Mouse (Mus musculus) hindbrain, embryonic 11.5 days (tissue): ENCODE measurements around the gene Poc1b. TPM values are rescaled to one million over a fixed set of nuclear protein-coding genes. Genes with fewer than 3 reads are reported as not detected.

Experiments used
- ATAC-seq: fragments of 200-750 bp; cut with Nextera tagmentation; 2 replicates; pipeline ENCODE4 v1.8.0; 2017; ENCODE audit warnings: mild to moderate bottlenecking, moderate TSS enrichment, moderate library complexity; ENCODE audit not compliant: low FRiP score
- DNase-seq: peaks from one replicate; pipeline ENCODE4 v3.0.0-alpha.2; 2015; ENCODE audit warnings: low spot score
- H3K27ac ChIP-seq: fragments of 300-500 bp; sonication (generic); 2 replicates; pipeline ENCODE4 v1.5.1; 2014; ENCODE audit warnings: mild to moderate bottlenecking, low read depth, low read length
- H3K27me3 ChIP-seq: fragments of 300-500 bp; sonication (generic); 2 replicates; pipeline ENCODE4 v1.6.1; 2014; ENCODE audit warnings: mild to moderate bottlenecking, low read length, moderate library complexity, mixed read lengths; ENCODE audit not compliant: control insufficient read depth, insufficient read depth
- H3K36me3 ChIP-seq: fragments of 300-500 bp; sonication (generic); 2 replicates; pipeline ENCODE4 v1.6.1; 2014; ENCODE audit warnings: mild to moderate bottlenecking, low read length, moderate library complexity, mixed read lengths; ENCODE audit not compliant: control insufficient read depth, insufficient read depth
- H3K4me1 ChIP-seq: fragments of 300-500 bp; sonication (generic); replicated peaks from 2 replicates; pipeline ENCODE4 v1.6.1; 2014; ENCODE audit warnings: low read length, mixed read lengths; ENCODE audit not compliant: control insufficient read depth, insufficient read depth
- H3K4me2 ChIP-seq: fragments of 300-500 bp; sonication (generic); replicated peaks from 2 replicates; pipeline ENCODE4 v1.6.1; 2014; ENCODE audit warnings: mild to moderate bottlenecking, low read depth, low read length
- H3K4me3 ChIP-seq: fragments of 300-500 bp; sonication (generic); 2 replicates; pipeline ENCODE4 v1.5.1; 2014; ENCODE audit warnings: low read depth, low read length
- H3K9ac ChIP-seq: fragments of 300-500 bp; sonication (generic); 2 replicates; pipeline ENCODE4 v1.6.1; 2014; ENCODE audit warnings: low read depth, low read length
- H3K9me3 ChIP-seq: fragments of 300-500 bp; sonication (generic); 2 replicates; pipeline ENCODE4 v1.6.1; 2016; ENCODE audit warnings: low read length; ENCODE audit not compliant: control insufficient read depth
- WGBS: fragments of 180-500 bp; shearing (Covaris S2); extraction: QIAGEN DNeasy Blood & Tissue Kit; methylation state at CpG from one replicate; pipeline ENCODE4 v1.1.7; 2014; 5-methylcytosine and 5-hydroxymethylcytosine counted together
- polyA plus RNA-seq: library from polyadenylated mRNA; unstranded; fragments of >200 nt; fragmentation: Nextera tagmentation; extraction: Ambion mirVana; gene quantifications from 2 replicates; pipeline ENCODE4 v1.2.1, GENCODE M21; 2014

The Poc1b gene
- polyA plus RNA-seq, 1 experiment from 2014 or later, result 26.5 TPM

GRCm38 (mm10) chr10:99241829-99242711, 135.2 kb downstream of the Poc1b start:
- H3K36me3 ChIP-seq, result no peaks in the 10 kb centered on the region

GRCm38 (mm10) chr10:99242721-99243120, 135.9 kb downstream of the Poc1b start:
- WGBS, result 79% methylated on average over 10 of the region's 10 CpGs

More at GRCm38 (mm10) chr10:99241829-99242711, 135.2 kb downstream of the Poc1b start:
- 80% methylated on average over 16 of the region's 16 CpGs for WGBS
- Histone ChIP-seq H3K27ac (no peak overlapping the region), H3K9me3 (no peaks in the 10 kb centered on the region), H3K9ac (no peak overlapping the region), H3K4me1 (no peaks in the 10 kb centered on the region), H3K27me3 (no peaks in the 10 kb centered on the region), H3K4me3 (no peak overlapping the region), H3K4me2 (no peak overlapping the region)
- DNase-seq, result no peak
- no peak for ATAC-seq

GRCm38 (mm10) chr10:99243907-99244489, 137.2 kb downstream of the Poc1b start:
- Histone ChIP-seq H3K9ac (no peak overlapping the region), H3K4me3 (no peak overlapping the region), H3K9me3 (no peaks in the 10 kb centered on the region), H3K27ac (no peak overlapping the region), H3K36me3 (no peaks in the 10 kb centered on the region), H3K4me1 (no peaks in the 10 kb centered on the region), H3K4me2 (no peak overlapping the region), H3K27me3 (no peaks in the 10 kb centered on the region)
- WGBS, result 81% methylated on average over 5 of the region's 5 CpGs
- DNase-seq, result no peak
- no peak for ATAC-seq

More at GRCm38 (mm10) chr10:99242721-99243120, 135.9 kb downstream of the Poc1b start:
- Histone ChIP-seq H3K9me3 (no peaks in the 10 kb centered on the region), H3K4me3 (no peak overlapping the region), H3K36me3 (no peaks in the 10 kb centered on the region), H3K4me1 (no peaks in the 10 kb centered on the region), H3K9ac (no peak overlapping the region), H3K4me2 (no peak overlapping the region), H3K27me3 (no peaks in the 10 kb centered on the region), H3K27ac (no peak overlapping the region)
- DNase-seq (no peak), ATAC-seq (no peak)

- no peaks in the 10 kb centered on the region for H3K4me1 ChIP-seq
Observed at GRCm38 (mm10) chr10:99244655-99245260, 137.9 kb downstream of the Poc1b start.

GRCm38 (mm10) chr10:99246797-99247508, 140.1 kb downstream of the Poc1b start:
- H3K4me1 ChIP-seq, result no peaks in the 10 kb centered on the region
- H3K4me3 ChIP-seq, result no peak overlapping the region
- no peaks in the 10 kb centered on the region for H3K9me3 ChIP-seq
- no peak overlapping the region for H3K27ac ChIP-seq
- H3K4me2 ChIP-seq, result no peak overlapping the region
- WGBS, result 82% methylated on average over 20 of the region's 20 CpGs
- no peak for ATAC-seq
- H3K9ac ChIP-seq, result no peak overlapping the region
- no peak for DNase-seq
- H3K27me3 ChIP-seq, result no peaks in the 10 kb centered on the region
- H3K36me3 ChIP-seq, result no peaks in the 10 kb centered on the region

More at GRCm38 (mm10) chr10:99244655-99245260, 137.9 kb downstream of the Poc1b start:
- Histone ChIP-seq H3K4me2 (no peak overlapping the region), H3K27ac (no peak overlapping the region), H3K27me3 (no peaks in the 10 kb centered on the region), H3K9ac (no peak overlapping the region), H3K4me3 (no peak overlapping the region), H3K36me3 (no peaks in the 10 kb centered on the region), H3K9me3 (no peaks in the 10 kb centered on the region)
- ATAC-seq (no peak), DNase-seq (no peak)
- 68% methylated on average over 7 of the region's 7 CpGs for WGBS

Other genes starting within 250 kb of the Poc1b start
- gene Atp2b1, start 192.6 kb upstream of the Poc1b start, polyA plus RNA-seq, result 112 and 128 TPM in 2 replicates
- gene Galnt4, start 1.1 kb downstream of the Poc1b start, polyA plus RNA-seq, result 4.2 and 4.7 TPM in 2 replicates
- gene Phxr2, start 19.3 kb downstream of the Poc1b start, polyA plus RNA-seq, result not detected in 2 replicates
- gene Dusp6, start 156.2 kb downstream of the Poc1b start, polyA plus RNA-seq, result 41.3 and 48.3 TPM in 2 replicates